Mouse (Mus musculus) kidney, adult 11 months (tissue): ENCODE measurements around the gene Hnrnpa3.
"Not testable (repeated sequence)": the region's sequence is repeated elsewhere in the genome, so short reads cannot be mapped to it uniquely, and the experiment has no call there.

Experiments
- DNase-seq: peaks from one replicate; pipeline ENCODE4 v3.0.0; 2022

Hnrnpa3 gene

DNA sequence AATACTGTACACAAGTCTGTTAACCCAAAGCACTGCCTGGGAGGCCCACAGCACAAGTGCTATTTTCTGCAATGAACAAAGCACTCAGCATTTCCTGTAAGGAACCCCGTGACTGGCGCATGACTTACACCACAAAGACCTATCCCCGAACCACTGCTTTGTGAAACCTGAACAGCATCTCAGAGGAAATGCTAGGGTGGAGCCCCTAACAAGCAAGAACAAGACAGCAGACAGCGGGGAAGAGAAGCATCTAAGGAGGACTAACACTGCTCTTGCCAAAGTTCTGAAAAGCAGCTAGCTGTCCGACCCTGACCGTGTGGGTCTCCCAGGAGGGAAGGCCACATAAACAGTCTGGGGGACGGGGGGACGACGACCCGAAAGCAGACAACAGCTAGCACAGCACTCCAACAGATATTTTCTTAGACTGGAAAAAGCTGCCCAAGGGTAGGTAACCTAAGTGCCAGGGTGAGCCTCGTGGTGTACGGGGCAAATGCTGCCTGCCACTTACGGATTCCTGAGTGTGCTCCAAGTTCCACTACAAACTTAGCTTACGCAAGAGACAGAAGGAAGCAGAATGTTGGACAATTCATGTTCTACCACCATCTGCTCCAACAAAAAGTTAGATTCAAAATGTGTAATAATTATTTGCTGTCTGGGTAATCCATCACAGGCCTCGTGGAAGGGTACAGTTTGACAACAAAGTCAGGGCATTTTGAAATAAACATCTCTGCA is 24.1 kb downstream of the Hnrnpa3 start:
- peak; percentile 77 for DNase-seq

DNA sequence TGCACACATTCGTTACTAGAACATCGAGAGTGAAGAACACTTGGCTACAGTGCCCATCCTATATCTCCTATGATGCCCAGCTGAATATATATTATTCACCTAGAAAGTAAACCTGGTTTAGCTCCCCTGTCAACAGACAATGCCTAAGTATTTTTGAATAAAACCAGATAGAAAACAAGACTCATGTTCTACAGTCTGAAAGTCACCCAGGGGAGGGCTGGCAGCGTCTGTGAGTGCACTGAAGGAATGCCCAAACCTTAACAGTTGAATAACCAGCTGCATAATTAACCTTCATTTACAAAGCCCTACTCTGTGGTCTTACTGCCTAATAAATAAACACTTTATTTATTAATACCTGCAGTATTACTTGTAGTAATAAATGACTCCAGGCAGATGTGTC is 25.5 kb downstream of the Hnrnpa3 start:
- DNase-seq, result no peak

DNA sequence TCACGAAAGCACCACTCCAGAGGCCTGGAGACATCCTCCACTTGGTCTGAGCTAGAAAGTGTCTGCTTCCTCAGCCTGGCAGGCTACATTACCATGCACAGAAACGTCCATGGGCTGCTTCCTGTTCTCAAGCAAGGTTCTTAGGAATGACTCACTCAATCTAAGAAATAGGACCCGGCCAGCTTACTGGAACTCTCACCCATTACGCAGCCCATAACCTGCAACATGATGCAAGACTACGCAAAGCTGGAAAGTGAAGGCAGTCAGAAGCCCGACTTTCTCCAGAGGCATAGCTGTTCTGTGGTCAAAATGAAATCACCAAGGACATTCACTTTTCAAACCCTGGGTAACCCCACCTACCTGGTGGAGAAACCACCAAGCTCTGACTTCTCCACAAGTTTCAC is 26.4 kb downstream of the Hnrnpa3 start:
- no peak for DNase-seq

DNA sequence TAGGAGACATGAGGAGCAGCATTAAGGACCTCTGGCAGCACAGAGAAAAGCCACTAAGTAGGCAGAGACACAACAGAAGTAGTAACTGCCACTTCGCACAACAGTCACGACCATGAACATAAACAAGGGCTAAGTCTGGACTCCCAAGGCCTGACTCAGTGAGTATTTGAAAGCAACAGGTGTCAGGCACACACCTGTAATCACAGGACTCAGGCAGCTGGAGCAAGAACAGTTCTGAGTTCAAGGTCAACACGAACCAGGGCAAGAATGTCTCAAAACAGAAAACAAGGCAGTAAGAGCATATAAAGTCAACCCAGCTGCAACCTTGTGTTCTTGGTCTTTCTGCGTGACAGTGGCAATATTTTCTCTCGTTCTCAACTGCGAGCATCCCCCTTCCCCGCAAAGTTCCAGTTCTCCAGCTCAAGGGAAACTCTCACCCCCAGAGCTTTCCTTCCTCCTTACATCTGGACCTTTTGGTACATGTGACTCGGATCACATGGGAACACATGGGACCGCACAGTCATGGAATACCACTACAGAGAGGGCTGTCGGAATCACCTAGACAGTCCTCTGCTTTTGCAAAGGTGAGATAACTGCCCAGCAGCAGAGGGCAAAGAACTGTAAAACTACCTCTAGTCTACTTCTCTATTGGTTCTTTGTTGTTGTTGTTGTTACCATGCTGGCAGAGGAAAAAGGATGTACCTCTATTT is 28.1 kb downstream of the Hnrnpa3 start:
- DNase-seq, result peak; percentile 52

DNA sequence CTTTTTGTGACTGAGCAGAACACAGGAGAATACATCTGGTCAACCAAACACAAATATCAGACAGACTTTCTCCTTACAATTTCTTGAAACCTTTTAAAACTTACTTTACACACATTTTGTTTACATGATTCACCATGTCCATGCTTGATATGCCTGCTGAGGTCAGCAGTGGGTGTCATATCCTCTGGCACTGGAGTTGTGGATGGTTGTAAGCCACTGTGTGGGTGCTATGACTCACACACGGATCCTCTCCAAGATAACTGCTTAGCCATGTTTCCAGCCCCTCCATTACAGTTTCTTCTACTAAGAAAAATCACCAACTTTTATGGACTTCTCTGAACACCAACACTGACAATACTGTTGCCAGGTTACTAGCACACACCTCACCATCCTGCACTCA is 29.8 kb downstream of the Hnrnpa3 start:
- no peak for DNase-seq

DNA sequence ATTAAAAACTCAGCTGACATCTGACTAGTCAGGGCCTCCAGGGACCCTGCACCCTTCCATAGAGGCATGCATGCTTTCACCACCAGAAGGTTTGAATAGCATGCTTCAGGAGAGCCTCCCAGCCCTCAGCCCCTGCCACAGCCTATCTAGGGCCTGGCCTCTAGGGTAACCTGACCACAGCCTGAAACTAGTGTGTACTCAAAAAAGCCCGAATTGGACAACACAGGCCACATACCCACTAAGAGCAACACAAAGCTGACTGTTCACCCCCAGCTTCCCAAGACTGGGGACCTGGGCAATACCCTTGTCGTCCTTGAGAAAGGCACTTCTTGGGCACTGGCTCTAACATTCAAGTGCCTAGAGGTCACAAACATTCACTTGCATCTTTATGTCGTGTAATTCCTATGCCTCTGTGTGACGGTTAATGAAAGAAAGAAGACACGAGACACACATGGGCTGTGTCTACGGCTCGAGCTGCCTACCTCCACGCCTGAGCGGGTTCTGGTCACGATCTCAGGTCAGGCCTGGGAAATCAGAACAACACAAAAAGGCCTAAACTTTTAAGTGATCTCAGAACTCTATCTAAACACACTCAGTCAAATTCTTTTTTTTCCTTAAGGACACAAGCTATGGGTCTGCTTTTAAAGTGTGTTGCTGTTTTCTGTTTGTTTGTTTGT is 30.6 kb downstream of the Hnrnpa3 start:
- no peak for DNase-seq

DNA sequence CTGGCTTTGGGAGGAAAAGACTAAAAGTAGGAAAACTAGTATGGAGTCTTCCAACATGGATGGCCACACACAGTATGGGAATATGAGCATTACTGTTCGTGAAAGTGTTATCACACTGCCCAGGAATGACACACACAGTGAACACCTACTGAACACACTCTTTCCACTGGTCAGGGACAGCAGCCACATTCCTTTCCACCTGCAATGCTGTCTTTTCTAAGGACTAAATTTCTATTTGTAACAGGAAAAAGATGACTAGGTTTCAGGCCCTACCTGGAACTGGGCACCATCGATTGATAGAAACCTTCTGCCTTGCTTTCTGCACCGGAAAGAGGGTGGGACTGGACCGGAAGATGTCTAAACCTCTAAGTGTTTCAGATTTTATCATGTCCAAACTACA is 31.6 kb downstream of the Hnrnpa3 start:
- no peak for DNase-seq

DNA sequence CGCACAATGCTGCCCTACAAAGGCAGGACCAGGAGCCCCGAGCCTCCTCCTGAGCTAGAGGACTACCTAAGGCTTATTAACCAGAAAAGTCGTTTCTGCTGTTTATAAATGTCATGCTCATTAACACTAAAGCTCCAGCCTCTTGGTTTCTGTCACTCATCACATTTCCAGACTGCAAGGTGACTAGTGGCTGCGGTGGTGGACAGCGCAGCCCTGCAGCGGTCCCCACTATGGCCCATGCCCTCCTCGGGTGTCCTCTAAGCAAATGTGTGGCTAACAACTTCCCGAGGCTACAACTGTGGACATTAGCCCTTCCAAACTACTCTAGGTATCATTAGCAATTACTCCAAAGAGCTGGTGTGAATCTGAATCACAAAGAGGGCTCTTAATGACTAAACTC is 32.3 kb downstream of the Hnrnpa3 start:
- DNase-seq, result no peak

DNA sequence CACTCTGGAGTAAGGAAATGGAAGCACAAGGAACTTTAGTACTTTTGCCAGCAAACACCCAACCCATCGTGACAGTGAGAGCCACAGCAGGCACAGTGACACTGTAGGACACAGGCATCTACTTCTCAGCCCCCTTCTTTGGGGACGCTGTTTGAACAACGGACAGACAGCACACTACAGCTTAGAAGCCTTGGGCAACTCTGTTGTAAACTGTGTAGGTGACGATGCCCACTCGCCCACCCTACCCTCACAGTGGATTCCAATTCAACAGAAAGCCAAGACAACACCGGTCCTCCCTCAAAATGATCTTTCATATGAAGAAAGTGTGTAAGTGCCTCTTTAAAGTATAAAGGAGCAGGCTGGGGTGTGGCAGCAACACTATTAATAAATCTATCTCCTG is 33.3 kb downstream of the Hnrnpa3 start:
- DNase-seq, result no peak

DNA sequence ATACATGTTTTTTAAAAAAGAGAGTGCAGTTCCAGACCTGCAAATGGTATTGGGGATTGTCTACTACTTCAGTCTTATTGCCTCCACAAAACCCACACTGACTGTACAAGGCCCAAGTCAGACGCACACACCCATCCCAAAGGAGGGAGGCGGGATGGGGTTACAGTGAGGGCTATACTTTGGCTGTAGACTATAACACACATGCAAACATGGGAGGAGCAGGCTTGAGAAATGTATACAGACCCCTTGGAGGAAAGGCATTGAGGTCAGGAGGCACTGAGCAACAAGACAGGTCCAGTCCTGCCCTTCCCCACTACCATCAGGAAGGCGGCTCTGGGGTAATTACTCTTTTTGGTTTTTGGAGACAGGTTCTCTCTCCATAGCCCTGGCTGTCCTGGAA is 35.9 kb downstream of the Hnrnpa3 start:
- not testable (repeated sequence) for DNase-seq

DNA sequence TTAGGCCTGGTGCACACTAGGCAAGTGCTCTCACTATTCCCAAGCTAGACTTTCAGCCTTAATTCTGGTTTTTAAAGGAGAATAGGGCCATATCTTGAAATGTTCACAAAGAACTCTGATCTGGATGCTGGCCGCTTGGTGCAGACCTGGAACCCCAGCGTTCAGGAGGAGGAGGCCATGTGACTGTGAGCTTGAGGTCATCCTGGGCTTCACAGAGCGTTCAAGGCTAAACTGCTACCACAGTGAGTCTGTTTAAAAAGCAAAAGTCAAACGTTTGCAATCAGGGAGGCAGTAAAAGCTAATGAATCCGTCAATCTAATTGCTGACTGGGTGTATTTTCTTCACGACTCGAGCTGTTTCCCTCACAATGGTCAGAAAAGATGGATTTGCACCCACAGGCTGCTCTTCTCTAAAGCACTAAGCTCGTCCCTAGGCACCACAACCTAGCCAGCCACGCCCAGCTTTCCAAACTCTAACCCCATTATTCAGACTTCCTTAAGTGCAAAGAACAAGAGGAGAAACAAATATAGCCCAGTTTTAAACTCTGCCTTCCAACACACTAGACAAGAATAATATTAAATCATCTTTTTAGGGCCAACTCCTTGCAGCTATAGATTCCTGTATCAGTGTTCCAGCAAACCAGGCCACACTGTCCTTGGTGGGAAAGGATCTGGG is 36.8 kb downstream of the Hnrnpa3 start:
- DNase-seq, result no peak

DNA sequence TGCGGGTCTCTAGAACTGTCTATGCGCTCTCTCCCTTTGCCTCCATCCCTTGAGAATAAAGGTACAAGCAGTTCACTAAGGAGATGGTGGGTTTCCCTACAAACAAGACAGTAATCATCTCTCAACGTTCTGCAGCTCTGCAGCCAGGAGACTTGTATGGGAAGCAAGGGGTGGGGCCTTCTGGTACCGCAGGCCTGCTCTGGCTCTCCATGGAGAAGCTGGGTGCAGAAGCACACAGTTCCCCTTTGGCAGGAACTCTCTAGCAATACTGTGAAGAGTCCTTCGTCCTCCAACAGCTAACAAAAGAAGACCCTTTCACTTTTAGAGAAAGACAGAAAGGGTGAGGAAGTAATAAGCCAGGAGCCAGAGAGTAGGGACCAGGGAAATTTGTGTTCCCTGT is 37.3 kb downstream of the Hnrnpa3 start:
- no peak for DNase-seq

DNA sequence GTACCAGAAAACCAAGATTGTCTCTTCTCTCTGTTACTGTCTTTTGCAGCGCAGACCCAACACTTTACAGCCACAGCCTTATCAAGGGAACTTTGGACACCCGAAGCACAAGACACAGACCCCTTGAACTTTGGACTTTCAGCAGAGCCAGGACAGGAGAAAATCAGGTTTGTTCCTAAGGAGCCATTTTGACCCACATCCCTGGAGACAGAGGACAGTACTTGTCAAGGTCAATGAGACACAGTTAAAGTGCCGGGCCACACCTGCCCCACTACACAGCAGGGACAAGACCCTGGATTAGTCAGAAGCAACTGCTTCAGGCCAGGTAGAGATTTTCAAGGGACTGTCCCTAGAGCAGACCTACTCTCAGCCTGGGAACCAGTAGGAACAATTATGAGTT is 38.2 kb downstream of the Hnrnpa3 start:
- peak; percentile 44 for DNase-seq

DNA sequence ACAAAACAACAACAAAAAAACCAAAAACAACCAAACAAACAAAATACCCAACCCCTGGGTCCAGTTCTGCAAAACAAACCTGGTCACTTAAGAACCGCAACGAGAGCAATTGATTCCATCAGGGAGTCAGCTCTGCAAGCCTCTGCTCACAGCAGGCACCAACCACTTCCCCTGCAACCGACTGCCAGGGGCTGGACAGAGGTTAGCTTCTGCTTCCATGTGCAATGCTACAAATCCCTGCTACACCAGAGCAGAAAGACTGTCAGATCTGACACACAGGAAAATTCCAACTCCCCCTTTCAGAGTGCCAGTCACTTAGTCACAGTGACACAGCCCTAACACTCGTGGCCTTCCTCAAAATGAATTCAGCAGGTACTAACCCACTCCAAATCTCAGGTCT is 38.9 kb downstream of the Hnrnpa3 start:
- no peak for DNase-seq

DNA sequence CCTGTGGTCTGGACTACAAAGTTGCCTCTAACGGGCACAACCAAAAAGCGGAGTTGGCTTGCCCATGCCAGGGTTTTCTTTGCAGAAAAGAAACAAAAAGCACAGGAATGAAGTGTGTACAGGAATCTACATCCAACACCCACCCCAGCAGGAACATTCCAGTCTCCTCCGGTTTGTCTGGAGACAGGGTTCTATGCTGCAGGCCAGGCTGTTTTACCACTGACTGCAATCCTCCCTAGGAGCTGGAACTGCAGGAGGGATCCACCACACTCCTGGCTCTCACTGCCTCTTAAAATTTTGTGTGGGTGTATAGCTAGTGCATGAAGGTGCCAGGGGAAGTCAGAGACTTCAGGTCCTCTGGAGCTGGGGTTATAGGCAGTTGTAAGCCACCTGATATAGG is 39.8 kb downstream of the Hnrnpa3 start:
- no peak for DNase-seq

DNA sequence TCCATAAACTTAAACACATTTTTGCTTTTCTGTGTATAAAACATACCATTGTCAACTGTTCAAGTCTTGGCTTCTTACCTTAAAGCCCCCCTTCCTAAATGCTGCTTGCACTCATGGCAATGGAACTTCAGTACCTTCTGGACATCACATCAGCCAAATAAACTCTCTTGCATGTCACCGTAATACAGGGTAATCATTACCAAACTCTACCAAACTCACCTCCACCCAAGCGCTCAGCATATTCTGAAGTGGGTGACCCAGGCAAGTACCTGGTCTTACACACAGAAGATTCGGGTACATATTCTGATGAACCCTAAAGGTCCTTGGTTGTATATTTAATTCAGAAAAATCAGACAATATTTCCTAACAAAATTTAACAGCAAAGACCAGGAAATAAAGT is 41.5 kb downstream of the Hnrnpa3 start:
- DNase-seq, result no peak

DNA sequence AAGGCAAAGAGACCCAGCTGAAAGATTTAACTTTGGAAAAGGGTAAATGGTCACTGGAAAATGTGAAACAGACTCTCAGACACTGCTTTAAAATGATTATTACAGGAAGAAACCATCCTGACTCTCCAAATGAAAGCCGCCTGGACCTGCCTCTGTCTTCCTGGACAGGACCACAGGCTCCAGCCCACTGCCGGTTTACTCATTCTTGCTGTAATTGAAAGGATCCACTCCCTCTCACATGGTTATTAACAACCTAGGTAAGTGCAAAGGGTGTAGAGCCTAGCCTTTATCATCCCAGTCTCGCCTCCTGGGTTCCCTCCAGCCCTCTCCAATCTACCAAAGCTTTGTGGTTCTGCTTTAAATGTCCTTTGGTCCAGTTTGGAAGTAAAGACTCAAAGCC is 42.1 kb downstream of the Hnrnpa3 start:
- DNase-seq, result no peak

DNA sequence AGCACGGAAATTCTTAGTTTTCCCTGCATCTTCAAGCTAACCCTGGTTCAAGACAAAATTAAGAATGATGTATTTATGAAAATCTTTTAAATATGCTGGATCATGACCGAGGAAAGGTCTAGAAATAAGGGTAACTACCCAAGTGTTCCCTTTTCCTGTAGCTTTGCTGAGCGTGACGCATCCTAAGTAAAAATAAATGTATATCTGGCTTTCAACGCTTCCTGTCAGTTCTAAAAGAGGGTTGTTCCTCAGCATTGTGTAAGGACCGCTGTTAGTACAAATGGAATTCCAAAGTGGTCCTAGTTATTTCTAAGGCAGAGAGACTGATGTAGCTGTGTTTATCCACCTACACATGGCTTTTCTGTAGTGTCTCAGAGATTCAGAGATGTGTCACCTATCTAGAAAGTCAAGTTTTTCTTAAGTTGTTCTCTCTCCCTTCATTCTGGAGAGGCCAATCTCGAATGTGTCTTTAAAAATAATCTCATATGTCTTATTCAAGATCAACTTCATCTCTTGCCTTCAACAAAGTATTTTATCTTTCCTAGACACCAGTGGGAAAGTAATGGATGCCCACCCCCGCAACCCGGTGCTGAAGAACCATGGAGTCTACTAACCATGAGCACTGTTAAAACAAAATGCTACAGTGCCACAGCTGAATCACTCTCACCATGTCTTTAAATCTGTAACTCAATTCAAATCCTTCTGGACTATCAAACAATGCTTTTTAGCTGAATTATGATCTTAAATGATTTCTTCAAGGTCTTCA is 42.9 kb downstream of the Hnrnpa3 start:
- DNase-seq, result no peak

DNA sequence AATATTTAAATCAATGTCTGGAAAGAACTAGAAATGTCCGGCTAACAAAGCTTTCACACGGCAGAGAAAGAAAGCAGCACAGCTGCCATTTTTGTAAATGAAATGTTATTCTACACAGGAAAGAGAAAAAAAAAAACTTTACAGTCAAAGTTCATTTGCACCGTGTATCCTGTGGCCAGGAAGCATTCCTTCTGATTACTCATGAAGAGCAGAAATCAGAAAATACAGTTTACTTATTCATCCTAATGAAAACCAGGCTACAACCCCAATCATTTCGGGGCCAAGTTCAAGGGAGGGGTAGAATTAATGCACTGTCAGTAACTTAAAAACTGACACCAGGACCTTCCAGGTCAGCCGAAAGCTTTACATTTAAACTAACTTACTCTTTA is 43.5 kb downstream of the Hnrnpa3 start:
- DNase-seq, result peak; percentile 48

DNA sequence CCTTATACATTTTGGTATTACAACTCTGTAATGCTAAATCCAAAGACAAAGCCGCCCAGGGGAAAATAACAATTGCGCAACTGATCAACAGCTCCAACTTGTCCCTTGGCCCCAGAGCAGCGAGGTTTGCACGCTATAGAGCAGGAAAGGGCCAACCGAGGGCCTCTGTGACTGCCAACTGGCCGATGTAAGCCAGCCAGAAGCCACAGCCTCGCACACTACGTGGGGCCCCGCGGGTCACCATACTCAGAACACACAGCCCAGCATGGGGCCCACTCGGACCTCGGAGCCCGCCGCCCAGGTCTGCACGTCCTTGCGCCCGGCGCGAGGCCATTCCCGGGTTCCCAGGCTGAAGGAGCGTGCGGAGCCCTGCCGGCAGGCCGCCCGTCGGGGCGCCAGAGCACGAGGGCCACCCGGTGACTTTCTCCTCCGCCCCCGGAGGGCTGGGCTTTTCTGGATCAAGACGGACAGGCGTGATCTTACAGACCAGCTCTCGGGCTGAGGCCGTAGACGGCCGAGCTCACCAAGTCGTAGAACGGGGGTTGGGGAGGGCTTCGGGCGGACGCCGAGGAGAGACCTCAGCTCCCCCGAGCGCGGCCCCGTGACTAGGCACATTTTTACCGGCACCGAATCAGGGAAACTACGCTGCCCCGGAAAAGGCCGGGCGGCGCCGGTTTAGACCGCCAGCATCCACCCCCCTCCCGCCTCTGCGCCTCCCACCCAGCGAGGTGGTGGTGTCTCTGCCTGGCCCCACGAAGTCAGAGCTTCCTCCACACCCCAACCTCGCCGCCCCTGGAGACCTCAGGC is 44.5 kb downstream of the Hnrnpa3 start:
- peak; percentile 96 for DNase-seq

DNA sequence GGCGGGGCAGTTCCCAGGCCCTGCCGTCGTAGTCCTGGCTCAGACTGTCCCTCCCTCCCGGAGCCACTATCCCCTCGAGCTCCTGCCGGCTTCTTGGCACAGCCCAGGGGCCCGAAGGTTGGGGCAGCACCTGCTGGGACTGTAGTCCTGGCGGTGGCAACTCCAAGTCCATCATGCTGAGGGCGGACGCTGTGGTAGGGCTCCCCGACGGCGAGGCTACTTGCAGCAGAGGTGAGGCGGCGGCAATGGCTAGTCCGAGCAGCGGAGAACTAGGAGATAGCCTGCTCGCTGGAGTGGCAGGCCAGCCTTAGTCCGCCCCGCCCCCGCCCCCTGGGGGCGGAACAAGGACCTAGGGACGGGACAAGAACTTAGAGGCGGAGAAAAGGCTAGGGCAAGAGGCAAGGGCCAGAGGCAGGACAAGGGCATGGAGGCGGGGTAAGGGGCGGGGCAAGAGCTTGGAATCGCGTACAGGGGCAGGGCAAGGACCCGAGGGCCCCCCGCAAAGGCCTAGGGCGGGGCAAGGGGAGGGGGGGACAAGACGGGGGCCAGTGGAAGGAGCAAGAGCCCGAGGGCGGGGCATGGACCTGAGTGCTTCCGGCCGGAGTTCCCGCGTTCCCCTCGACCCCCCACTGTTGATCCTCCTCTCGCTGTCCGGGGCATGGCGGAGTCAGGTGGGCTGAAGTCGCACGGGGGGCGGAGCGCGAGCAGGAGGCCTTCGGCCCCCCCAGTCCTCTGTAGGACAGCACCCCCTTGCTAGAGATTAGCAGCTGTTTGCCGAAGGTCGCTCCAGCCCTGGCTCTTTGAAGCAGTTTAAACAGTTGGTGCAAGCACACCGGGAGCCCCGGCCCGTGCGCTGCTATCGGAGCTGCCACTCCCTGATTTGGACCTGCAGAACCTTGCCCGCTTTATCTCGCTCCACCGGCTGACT is 45.4 kb downstream of the Hnrnpa3 start, which contains the start of gene Nfe2l2:
Nfe2l2 (minus strand) TSS at position 408 of the 928 bp plus-strand sequence.
- peak; percentile 100 for DNase-seq
